Mouse (Mus musculus): ENCODE results near the gene Sema5a.

DNA sequence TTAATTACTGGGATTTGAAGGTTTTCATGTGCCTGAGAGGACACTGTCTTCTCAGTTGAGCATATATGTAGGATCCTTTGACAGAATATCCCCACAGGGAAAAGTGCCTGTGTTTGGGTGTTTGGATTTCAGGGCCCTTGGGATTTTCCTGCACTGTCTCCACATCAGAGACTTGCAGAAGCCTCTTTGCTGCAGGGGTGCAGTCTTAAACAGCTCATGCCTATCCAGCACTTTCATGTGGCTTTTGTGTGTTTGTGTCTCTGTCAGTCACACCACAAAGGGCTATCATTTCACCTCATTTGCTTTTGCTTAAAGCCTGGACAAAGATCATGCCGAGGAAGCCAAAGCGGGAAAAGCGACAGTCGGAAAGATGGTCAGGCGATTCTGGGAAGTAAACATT is 108.9 kb downstream of the Sema5a start:
- no peak for TF ChIP-seq CTCF (IDR thresholded peaks at IDR 0.05; ENCODE audit: borderline replicate concordance, control insufficient read depth, extremely low read depth, insufficient read depth, low read length, poor library complexity)
- TF ChIP-seq POLR2A (IDR thresholded peaks at IDR 0.05; ENCODE audit: control insufficient read depth, extremely low read depth, insufficient read depth, low read length, poor library complexity) = no peak
